Mouse (Mus musculus): ENCODE results near the gene Pygo1. TPM values are rescaled to one million over a fixed set of nuclear protein-coding genes. Genes with fewer than 3 reads are reported as not detected.

The Pygo1 gene
- polyA plus RNA-seq, 1 experiment from 2014 or later, result 12.7 TPM

GRCm38 (mm10) chr9:72961959-72962358 lies 36.5 kb downstream of the Pygo1 start:
- Histone ChIP-seq H3K9ac (replicated peaks; ENCODE audit: low read length) (no peak overlapping the region), H3K27ac (replicated peaks; ENCODE audit: low read depth, low read length) (no peak overlapping the region), H3K4me1 (ENCODE audit: control insufficient read depth, insufficient read depth, low read length) (no peaks in the 10 kb centered on the region), H3K9me3 (replicated peaks; ENCODE audit: control insufficient read depth, low read length) (no peaks in the 10 kb centered on the region), H3K36me3 (replicated peaks; ENCODE audit: control insufficient read depth, insufficient read depth, low read depth, low read length) (no peaks in the 10 kb centered on the region), H3K27me3 (ENCODE audit: control insufficient read depth, insufficient read depth, low read length) (no peaks in the 10 kb centered on the region), H3K4me2 (ENCODE audit: low read depth, low read length) (no peak overlapping the region), H3K4me3 (ENCODE audit: low read depth, low read length) (no peak overlapping the region)
- 79% methylated on average over 15 of the region's 15 CpGs for WGBS
- DNase-seq (ENCODE audit: low spot score) (no peak), ATAC-seq (replicated peaks; ENCODE audit: insufficient number of reproducible peaks, low FRiP score, low TSS enrichment, low read depth) (no peak)

- H3K4me1 ChIP-seq (ENCODE audit: control insufficient read depth, insufficient read depth, low read length), result no peaks in the 10 kb centered on the region
- ATAC-seq (replicated peaks; ENCODE audit: insufficient number of reproducible peaks, low FRiP score, low TSS enrichment, low read depth) (no peak), DNase-seq (ENCODE audit: low spot score) (peak; percentile 59)
- no peak overlapping the region for H3K4me3 ChIP-seq (ENCODE audit: low read depth, low read length)
- no peak overlapping the region for H3K4me2 ChIP-seq (ENCODE audit: low read depth, low read length)
- H3K9me3 ChIP-seq (replicated peaks; ENCODE audit: control insufficient read depth, low read length), result no peaks in the 10 kb centered on the region
- H3K9ac ChIP-seq (replicated peaks; ENCODE audit: low read length), result no peak overlapping the region
- H3K27ac ChIP-seq (replicated peaks; ENCODE audit: low read depth, low read length), result no peak overlapping the region
- 40% methylated on average over 11 of the region's 11 CpGs for WGBS
- H3K27me3 ChIP-seq (ENCODE audit: control insufficient read depth, insufficient read depth, low read length), result no peaks in the 10 kb centered on the region
- H3K36me3 ChIP-seq (replicated peaks; ENCODE audit: control insufficient read depth, insufficient read depth, low read depth, low read length), result no peaks in the 10 kb centered on the region
These were observed 43.1 kb downstream of the Pygo1 start for GRCm38 (mm10) chr9:72968349-72969061.

GRCm38 (mm10) chr9:72969874-72970273 lies 44.4 kb downstream of the Pygo1 start:
- ATAC-seq (replicated peaks; ENCODE audit: insufficient number of reproducible peaks, low FRiP score, low TSS enrichment, low read depth) (no peak), DNase-seq (ENCODE audit: low spot score) (no peak)
- Histone ChIP-seq H3K4me1 (ENCODE audit: control insufficient read depth, insufficient read depth, low read length) (no peaks in the 10 kb centered on the region), H3K9me3 (replicated peaks; ENCODE audit: control insufficient read depth, low read length) (no peaks in the 10 kb centered on the region), H3K4me3 (ENCODE audit: low read depth, low read length) (no peak overlapping the region), H3K4me2 (ENCODE audit: low read depth, low read length) (no peak overlapping the region), H3K27me3 (ENCODE audit: control insufficient read depth, insufficient read depth, low read length) (no peaks in the 10 kb centered on the region), H3K27ac (replicated peaks; ENCODE audit: low read depth, low read length) (no peak overlapping the region), H3K36me3 (replicated peaks; ENCODE audit: control insufficient read depth, insufficient read depth, low read depth, low read length) (no peaks in the 10 kb centered on the region), H3K9ac (replicated peaks; ENCODE audit: low read length) (no peak overlapping the region)
- 71% methylated on average over 7 of the region's 7 CpGs for WGBS

GRCm38 (mm10) chr9:72972435-72972834 lies 47.0 kb downstream of the Pygo1 start:
- Histone ChIP-seq H3K36me3 (replicated peaks; ENCODE audit: control insufficient read depth, insufficient read depth, low read depth, low read length) (no peaks in the 10 kb centered on the region), H3K27me3 (ENCODE audit: control insufficient read depth, insufficient read depth, low read length) (no peaks in the 10 kb centered on the region), H3K9me3 (replicated peaks; ENCODE audit: control insufficient read depth, low read length) (no peaks in the 10 kb centered on the region), H3K4me1 (ENCODE audit: control insufficient read depth, insufficient read depth, low read length) (no peaks in the 10 kb centered on the region), H3K4me3 (ENCODE audit: low read depth, low read length) (no peak overlapping the region), H3K9ac (replicated peaks; ENCODE audit: low read length) (no peak overlapping the region), H3K27ac (replicated peaks; ENCODE audit: low read depth, low read length) (no peak overlapping the region), H3K4me2 (ENCODE audit: low read depth, low read length) (no peak overlapping the region)
- no peak for ATAC-seq (replicated peaks; ENCODE audit: insufficient number of reproducible peaks, low FRiP score, low TSS enrichment, low read depth)
- DNase-seq (ENCODE audit: low spot score), result no peak
- WGBS, result 89% methylated on average over 5 of the region's 5 CpGs

GRCm38 (mm10) chr9:72972984-72973383 lies 47.5 kb downstream of the Pygo1 start:
- Histone ChIP-seq H3K4me1 (ENCODE audit: control insufficient read depth, insufficient read depth, low read length) (no peaks in the 10 kb centered on the region), H3K9ac (replicated peaks; ENCODE audit: low read length) (no peak overlapping the region), H3K36me3 (replicated peaks; ENCODE audit: control insufficient read depth, insufficient read depth, low read depth, low read length) (no peaks in the 10 kb centered on the region), H3K4me2 (ENCODE audit: low read depth, low read length) (no peak overlapping the region), H3K27me3 (ENCODE audit: control insufficient read depth, insufficient read depth, low read length) (no peaks in the 10 kb centered on the region), H3K27ac (replicated peaks; ENCODE audit: low read depth, low read length) (no peak overlapping the region), H3K4me3 (ENCODE audit: low read depth, low read length) (no peak overlapping the region), H3K9me3 (replicated peaks; ENCODE audit: control insufficient read depth, low read length) (no peaks in the 10 kb centered on the region)
- no peak for ATAC-seq (replicated peaks; ENCODE audit: insufficient number of reproducible peaks, low FRiP score, low TSS enrichment, low read depth)
- no peak for DNase-seq (ENCODE audit: low spot score)

GRCm38 (mm10) chr9:72974734-72975133 lies 49.3 kb downstream of the Pygo1 start:
- H3K9ac ChIP-seq (replicated peaks; ENCODE audit: low read length), result no peak overlapping the region
- no peak overlapping the region for H3K27ac ChIP-seq (replicated peaks; ENCODE audit: low read depth, low read length)
- no peaks in the 10 kb centered on the region for H3K36me3 ChIP-seq (replicated peaks; ENCODE audit: control insufficient read depth, insufficient read depth, low read depth, low read length)
- no peak overlapping the region for H3K4me3 ChIP-seq (ENCODE audit: low read depth, low read length)
- 87% methylated on average over 5 of the region's 5 CpGs for WGBS
- no peaks in the 10 kb centered on the region for H3K9me3 ChIP-seq (replicated peaks; ENCODE audit: control insufficient read depth, low read length)
- DNase-seq (ENCODE audit: low spot score), result no peak
- H3K4me1 ChIP-seq (ENCODE audit: control insufficient read depth, insufficient read depth, low read length), result no peaks in the 10 kb centered on the region
- ATAC-seq (replicated peaks; ENCODE audit: insufficient number of reproducible peaks, low FRiP score, low TSS enrichment, low read depth), result no peak
- no peaks in the 10 kb centered on the region for H3K27me3 ChIP-seq (ENCODE audit: control insufficient read depth, insufficient read depth, low read length)
- H3K4me2 ChIP-seq (ENCODE audit: low read depth, low read length), result no peak overlapping the region

GRCm38 (mm10) chr9:72975242-72975641 lies 49.8 kb downstream of the Pygo1 start:
- Histone ChIP-seq H3K4me2 (ENCODE audit: low read depth, low read length) (no peak overlapping the region), H3K9ac (replicated peaks; ENCODE audit: low read length) (no peak overlapping the region), H3K36me3 (replicated peaks; ENCODE audit: control insufficient read depth, insufficient read depth, low read depth, low read length) (no peaks in the 10 kb centered on the region), H3K4me3 (ENCODE audit: low read depth, low read length) (no peak overlapping the region), H3K27ac (replicated peaks; ENCODE audit: low read depth, low read length) (no peak overlapping the region), H3K9me3 (replicated peaks; ENCODE audit: control insufficient read depth, low read length) (no peaks in the 10 kb centered on the region), H3K27me3 (ENCODE audit: control insufficient read depth, insufficient read depth, low read length) (no peaks in the 10 kb centered on the region), H3K4me1 (ENCODE audit: control insufficient read depth, insufficient read depth, low read length) (no peaks in the 10 kb centered on the region)
- no peak for ATAC-seq (replicated peaks; ENCODE audit: insufficient number of reproducible peaks, low FRiP score, low TSS enrichment, low read depth)
- WGBS, result 95% methylated on average over 1 of the region's 1 CpGs
- no peak for DNase-seq (ENCODE audit: low spot score)

- Histone ChIP-seq H3K4me3 (ENCODE audit: low read depth, low read length) (no peak overlapping the region), H3K9me3 (replicated peaks; ENCODE audit: control insufficient read depth, low read length) (no peaks in the 10 kb centered on the region), H3K36me3 (replicated peaks; ENCODE audit: control insufficient read depth, insufficient read depth, low read depth, low read length) (no peaks in the 10 kb centered on the region), H3K4me1 (ENCODE audit: control insufficient read depth, insufficient read depth, low read length) (no peaks in the 10 kb centered on the region), H3K27ac (replicated peaks; ENCODE audit: low read depth, low read length) (no peak overlapping the region), H3K4me2 (ENCODE audit: low read depth, low read length) (no peak overlapping the region), H3K9ac (replicated peaks; ENCODE audit: low read length) (no peak overlapping the region), H3K27me3 (ENCODE audit: control insufficient read depth, insufficient read depth, low read length) (no peaks in the 10 kb centered on the region)
- 67% methylated on average over 2 of the region's 2 CpGs for WGBS
- DNase-seq (ENCODE audit: low spot score) (no peak), ATAC-seq (replicated peaks; ENCODE audit: insufficient number of reproducible peaks, low FRiP score, low TSS enrichment, low read depth) (no peak)
These were observed 57.6 kb downstream of the Pygo1 start for GRCm38 (mm10) chr9:72983066-72983465.

Measured in embryonic facial prominence, embryonic 11.5 days (tissue).